Mouse (Mus musculus): ENCODE measurements at regions not wholly inside any gene's neighbourhood (a gene's known extent, or its start where the extent isn't known, plus 50 kb on each side); places are given as distances from the start of the nearest gene placed in this dataset.

- peak; percentile 72 for DNase-seq
Observed at GRCm38 (mm10) chr5:18916688-18917285, 310.0 kb upstream of the Magi2 start.

GRCm38 (mm10) chr5:18953875-18954474 lies 272.9 kb upstream of the Magi2 start:
- DNase-seq, result no peak
